Mouse (Mus musculus): ENCODE measurements around the gene 0610037L13Rik. TPM values are rescaled to one million over a fixed set of nuclear protein-coding genes. Genes with fewer than 3 reads are reported as not detected.

0610037L13Rik gene
- polyA plus RNA-seq, 1 experiment from 2014 or later: 106 TPM

GRCm38 (mm10) chr4:107921952-107922351 is 32.3 kb downstream of the 0610037L13Rik start:
- Histone ChIP-seq H3K9me3 (no peaks in the 10 kb centered on the region), H3K4me1 (replicated peaks) (peaks cover 17% of the 10 kb centered on the region; the same call in 1 of the 2 replicates), H3K4me3 (replicated peaks) (no peak overlapping the region), H3K36me3 (no peaks in the 10 kb centered on the region; the same call in 1 of the 2 replicates), H3K9ac (replicated peaks) (no peak overlapping the region), H3K4me2 (replicated peaks) (no peak overlapping the region; the same call in 1 of the 2 replicates), H3K27me3 (no peaks in the 10 kb centered on the region), H3K27ac (no peak overlapping the region)
- 67% methylated on average over 4 of the region's 4 CpGs for WGBS
- no peak for ATAC-seq

- 2% methylated on average over 38 of the region's 38 CpGs for WGBS
- Histone ChIP-seq H3K27me3 (no peaks in the 10 kb centered on the region), H3K4me3 (replicated peaks) (peak within 1 kb of the TSS; percentile 73), H3K9me3 (no peaks in the 10 kb centered on the region), H3K4me1 (replicated peaks) (peaks cover 17% of the 10 kb centered on the region; the same call in 1 of the 2 replicates), H3K36me3 (no peaks in the 10 kb centered on the region; the same call in 1 of the 2 replicates), H3K9ac (replicated peaks) (peak within 1 kb of the TSS; percentile 79), H3K4me2 (replicated peaks) (peak within 1 kb of the TSS; percentile 85), H3K27ac (peak within 1 kb of the TSS; percentile 36; the same call in 1 of the 2 replicates)
- peak; percentile 94 for ATAC-seq
These were observed 33.7 kb downstream of the 0610037L13Rik start, which contains the start of gene Cpt2 for GRCm38 (mm10) chr4:107923145-107923802. Gene Cpt2, minus strand, starts transcription at chr4:107923610.

- Histone ChIP-seq H3K4me3 (replicated peaks) (peak overlapping the region; percentile 73), H3K4me2 (replicated peaks) (peak overlapping the region; percentile 85), H3K9ac (replicated peaks) (no peak overlapping the region), H3K9me3 (no peaks in the 10 kb centered on the region), H3K4me1 (replicated peaks) (peaks cover 17% of the 10 kb centered on the region; the same call in 1 of the 2 replicates), H3K27me3 (no peaks in the 10 kb centered on the region), H3K27ac (no peak overlapping the region), H3K36me3 (no peaks in the 10 kb centered on the region; the same call in 1 of the 2 replicates)
- 52% methylated on average over 7 of the region's 7 CpGs for WGBS
- peak; percentile 65; the same call in 1 of the 2 replicates for ATAC-seq
These were observed 34.2 kb downstream of the 0610037L13Rik start for GRCm38 (mm10) chr4:107923803-107924194.

- Histone ChIP-seq H3K4me2 (replicated peaks) (no peak overlapping the region), H3K27me3 (no peaks in the 10 kb centered on the region), H3K4me1 (replicated peaks) (peaks cover 2% of the 10 kb centered on the region; the same call in 1 of the 2 replicates), H3K27ac (no peak overlapping the region), H3K9ac (replicated peaks) (no peak overlapping the region), H3K36me3 (no peaks in the 10 kb centered on the region), H3K9me3 (no peaks in the 10 kb centered on the region), H3K4me3 (replicated peaks) (no peak overlapping the region)
- ATAC-seq: no peak
- 70% methylated on average over 2 of the region's 2 CpGs for WGBS
These were observed 38.7 kb downstream of the 0610037L13Rik start for GRCm38 (mm10) chr4:107928269-107928668.

- H3K4me1 ChIP-seq (replicated peaks): no peaks in the 10 kb centered on the region
- ATAC-seq: no peak
These were observed 39.1 kb downstream of the 0610037L13Rik start for GRCm38 (mm10) chr4:107928726-107929125.

GRCm38 (mm10) chr4:107931453-107931852 is 41.8 kb downstream of the 0610037L13Rik start:
- WGBS: 82% methylated on average over 3 of the region's 3 CpGs
- no peak for ATAC-seq
- H3K9ac ChIP-seq (replicated peaks): no peak overlapping the region
- H3K4me3 ChIP-seq (replicated peaks): no peak overlapping the region
- H3K4me2 ChIP-seq (replicated peaks): no peak overlapping the region
- no peaks in the 10 kb centered on the region for H3K27me3 ChIP-seq
- no peaks in the 10 kb centered on the region for H3K9me3 ChIP-seq
- H3K27ac ChIP-seq: no peak overlapping the region
- no peaks in the 10 kb centered on the region for H3K36me3 ChIP-seq
- no peaks in the 10 kb centered on the region for H3K4me1 ChIP-seq (replicated peaks)

More at GRCm38 (mm10) chr4:107928726-107929125, 39.1 kb downstream of the 0610037L13Rik start:
- WGBS: 84% methylated on average over 2 of the region's 2 CpGs
- H3K27ac ChIP-seq: no peak overlapping the region
- no peaks in the 10 kb centered on the region for H3K27me3 ChIP-seq
- H3K4me3 ChIP-seq (replicated peaks): no peak overlapping the region
- no peaks in the 10 kb centered on the region for H3K36me3 ChIP-seq
- no peak overlapping the region for H3K9ac ChIP-seq (replicated peaks)
- no peak overlapping the region for H3K4me2 ChIP-seq (replicated peaks)
- no peaks in the 10 kb centered on the region for H3K9me3 ChIP-seq

GRCm38 (mm10) chr4:107933239-107933638 is 43.6 kb downstream of the 0610037L13Rik start:
- H3K36me3 ChIP-seq: no peaks in the 10 kb centered on the region
- no peak for ATAC-seq
- H3K4me2 ChIP-seq (replicated peaks): no peak overlapping the region
- no peak overlapping the region for H3K27ac ChIP-seq
- H3K9ac ChIP-seq (replicated peaks): no peak overlapping the region
- H3K4me3 ChIP-seq (replicated peaks): no peak overlapping the region
- no peaks in the 10 kb centered on the region for H3K27me3 ChIP-seq
- H3K4me1 ChIP-seq (replicated peaks): no peaks in the 10 kb centered on the region
- 80% methylated on average over 8 of the region's 8 CpGs for WGBS
- no peaks in the 10 kb centered on the region for H3K9me3 ChIP-seq

- ATAC-seq: no peak
- Histone ChIP-seq H3K36me3 (no peaks in the 10 kb centered on the region), H3K27ac (no peak overlapping the region), H3K9ac (replicated peaks) (no peak overlapping the region), H3K9me3 (no peaks in the 10 kb centered on the region), H3K4me1 (replicated peaks) (no peaks in the 10 kb centered on the region), H3K27me3 (no peaks in the 10 kb centered on the region), H3K4me3 (replicated peaks) (no peak overlapping the region), H3K4me2 (replicated peaks) (no peak overlapping the region)
- 53% methylated on average over 3 of the region's 3 CpGs for WGBS
These were observed 45.6 kb downstream of the 0610037L13Rik start for GRCm38 (mm10) chr4:107935254-107935653.

- WGBS: 30% methylated on average over 6 of the region's 6 CpGs
- H3K9ac ChIP-seq (replicated peaks): no peak overlapping the region
- ATAC-seq: no peak
- H3K9me3 ChIP-seq: no peaks in the 10 kb centered on the region
- H3K4me3 ChIP-seq (replicated peaks): no peak overlapping the region
- H3K4me1 ChIP-seq (replicated peaks): no peaks in the 10 kb centered on the region
- H3K4me2 ChIP-seq (replicated peaks): no peak overlapping the region
- no peaks in the 10 kb centered on the region for H3K36me3 ChIP-seq
- no peak overlapping the region for H3K27ac ChIP-seq
- H3K27me3 ChIP-seq: no peaks in the 10 kb centered on the region
These were observed 47.7 kb downstream of the 0610037L13Rik start for GRCm38 (mm10) chr4:107937338-107937737.

GRCm38 (mm10) chr4:107938124-107938523 is 48.5 kb downstream of the 0610037L13Rik start:
- 90% methylated on average over 2 of the region's 2 CpGs for WGBS
- Histone ChIP-seq H3K4me1 (replicated peaks) (no peaks in the 10 kb centered on the region), H3K9me3 (no peaks in the 10 kb centered on the region), H3K4me2 (replicated peaks) (no peak overlapping the region), H3K27ac (no peak overlapping the region), H3K36me3 (no peaks in the 10 kb centered on the region), H3K27me3 (no peaks in the 10 kb centered on the region), H3K9ac (replicated peaks) (no peak overlapping the region), H3K4me3 (replicated peaks) (no peak overlapping the region)
- ATAC-seq: no peak

- Histone ChIP-seq H3K36me3 (no peaks in the 10 kb centered on the region), H3K4me1 (replicated peaks) (no peaks in the 10 kb centered on the region), H3K4me3 (replicated peaks) (no peak overlapping the region), H3K9me3 (no peaks in the 10 kb centered on the region), H3K27ac (no peak overlapping the region), H3K27me3 (no peaks in the 10 kb centered on the region), H3K9ac (replicated peaks) (no peak overlapping the region), H3K4me2 (replicated peaks) (no peak overlapping the region)
- WGBS: 93% methylated on average over 7 of the region's 7 CpGs
- ATAC-seq: no peak
These were observed 53.1 kb downstream of the 0610037L13Rik start for GRCm38 (mm10) chr4:107942741-107943140.

- Histone ChIP-seq H3K9me3 (no peaks in the 10 kb centered on the region), H3K4me1 (replicated peaks) (no peaks in the 10 kb centered on the region), H3K4me2 (replicated peaks) (no peak overlapping the region), H3K36me3 (no peaks in the 10 kb centered on the region), H3K27me3 (no peaks in the 10 kb centered on the region), H3K9ac (replicated peaks) (no peak overlapping the region), H3K4me3 (replicated peaks) (no peak overlapping the region), H3K27ac (no peak overlapping the region)
- 92% methylated on average over 2 of the region's 2 CpGs for WGBS
- ATAC-seq: no peak
These were observed 54.5 kb downstream of the 0610037L13Rik start for GRCm38 (mm10) chr4:107944141-107944540.
